Mouse (Mus musculus): Measurements from ENCODE around the gene Mical2. TPM values are rescaled to one million over a fixed set of nuclear protein-coding genes. Genes with fewer than 3 reads are reported as not detected.

The Mical2 gene
- polyA plus RNA-seq, 1 experiment from 2014 or later, result 105 TPM

GRCm38 (mm10) chr7:112267266-112267665 is 41.6 kb downstream of the Mical2 start:
- H3K36me3 ChIP-seq, result peaks cover 27% of the 10 kb centered on the region
- H3K4me2 ChIP-seq, result no peak overlapping the region
- H3K4me1 ChIP-seq, result peaks cover 100% of the 10 kb centered on the region
- H3K27ac ChIP-seq (replicated peaks), result peak overlapping the region; percentile 94
- 50% methylated on average over 5 of the region's 5 CpGs for WGBS
- no peaks in the 10 kb centered on the region for H3K27me3 ChIP-seq (replicated peaks)
- H3K9ac ChIP-seq, result peak overlapping the region; percentile 72
- no peak overlapping the region for H3K4me3 ChIP-seq
- ATAC-seq (ENCODE audit: extremely low read depth, insufficient number of reproducible peaks, low FRiP score, low TSS enrichment), result no peak
- H3K9me3 ChIP-seq, result no peaks in the 10 kb centered on the region

DNA sequence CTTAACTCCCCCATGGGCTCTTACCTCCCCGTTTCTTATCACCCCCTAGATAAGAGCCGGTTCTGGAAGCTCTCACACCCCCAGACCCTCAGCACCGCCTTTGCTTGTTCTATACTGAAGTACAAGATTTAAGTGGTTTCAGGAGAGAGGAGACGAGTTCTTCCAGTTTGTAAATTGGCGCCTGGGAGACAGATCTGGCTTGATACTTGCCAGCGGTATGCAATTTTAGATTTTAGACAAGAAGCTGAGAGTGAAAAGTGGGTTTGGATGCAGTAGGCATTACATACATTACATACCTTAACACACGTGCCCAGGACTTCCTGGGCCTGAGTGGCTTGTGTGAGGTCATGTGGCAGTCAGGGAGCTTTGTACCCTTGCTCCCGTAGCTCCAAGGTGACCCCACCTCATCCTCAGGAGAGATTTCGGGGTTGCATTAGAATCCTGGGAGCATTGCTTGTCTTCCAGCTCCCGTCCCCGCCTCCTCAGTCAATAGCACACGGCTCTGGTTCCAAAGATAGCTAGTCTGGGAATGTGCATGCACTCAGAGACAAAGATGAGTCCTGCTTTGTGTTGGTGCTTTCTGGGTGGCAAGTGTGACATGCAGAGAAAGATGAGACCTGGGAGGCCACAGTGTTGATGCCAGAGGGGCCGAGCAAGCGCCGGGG is 43.2 kb downstream of the Mical2 start:
- ATAC-seq (ENCODE audit: extremely low read depth, insufficient number of reproducible peaks, low FRiP score, low TSS enrichment), result no peak
- peak overlapping the region; percentile 32 for H3K4me2 ChIP-seq
- 25% methylated on average over 15 of the region's 15 CpGs for WGBS
- H3K27ac ChIP-seq (replicated peaks), result peak overlapping the region; percentile 94
- H3K9me3 ChIP-seq, result no peaks in the 10 kb centered on the region
- no peaks in the 10 kb centered on the region for H3K27me3 ChIP-seq (replicated peaks)
- no peak overlapping the region for H3K4me3 ChIP-seq
- peaks cover 100% of the 10 kb centered on the region for H3K4me1 ChIP-seq
- peak overlapping the region; percentile 74 for H3K9ac ChIP-seq
- H3K36me3 ChIP-seq, result peaks cover 37% of the 10 kb centered on the region

- peaks cover 55% of the 10 kb centered on the region for H3K36me3 ChIP-seq
- H3K4me1 ChIP-seq, result peaks cover 100% of the 10 kb centered on the region
- no peaks in the 10 kb centered on the region for H3K9me3 ChIP-seq
- H3K9ac ChIP-seq, result peak overlapping the region; percentile 76
- H3K4me2 ChIP-seq, result 0 out of 2 replicates have a peak overlapping the region, but pooled peaks have one; percentile 22
- WGBS, result 47% methylated on average over 5 of the region's 5 CpGs
- H3K27me3 ChIP-seq (replicated peaks), result no peaks in the 10 kb centered on the region
- ATAC-seq (ENCODE audit: extremely low read depth, insufficient number of reproducible peaks, low FRiP score, low TSS enrichment), result no peak
- H3K4me3 ChIP-seq, result no peak overlapping the region
- H3K27ac ChIP-seq (replicated peaks), result peak overlapping the region; percentile 94
Measured at GRCm38 (mm10) chr7:112270870-112271269, 45.2 kb downstream of the Mical2 start.

DNA sequence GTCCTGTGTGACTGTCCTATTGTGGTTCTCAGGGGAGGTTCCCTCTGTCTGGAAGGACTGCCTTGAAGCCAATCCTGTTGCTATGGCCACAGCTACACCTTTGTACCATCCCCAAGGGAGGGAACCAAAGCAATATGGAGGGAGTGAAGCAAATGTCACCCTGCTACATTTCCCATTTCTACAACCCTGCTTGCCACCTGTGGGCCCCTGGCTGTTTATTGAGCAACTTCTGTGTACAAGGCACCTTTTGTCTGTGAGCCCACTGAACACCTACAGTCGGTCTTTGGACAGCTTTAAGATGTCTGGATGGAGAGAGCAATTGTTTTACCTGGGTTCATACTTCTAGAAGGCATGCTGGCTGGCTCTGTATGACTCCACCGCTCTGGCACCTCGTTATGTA is 46.0 kb downstream of the Mical2 start:
- peak overlapping the region; percentile 76 for H3K9ac ChIP-seq
- ATAC-seq (ENCODE audit: extremely low read depth, insufficient number of reproducible peaks, low FRiP score, low TSS enrichment), result no peak
- no peak overlapping the region for H3K4me2 ChIP-seq
- H3K36me3 ChIP-seq, result peaks cover 55% of the 10 kb centered on the region
- no peak overlapping the region for H3K4me3 ChIP-seq
- 78% methylated on average over 3 of the region's 3 CpGs for WGBS
- H3K4me1 ChIP-seq, result peaks cover 100% of the 10 kb centered on the region
- no peaks in the 10 kb centered on the region for H3K9me3 ChIP-seq
- no peaks in the 10 kb centered on the region for H3K27me3 ChIP-seq (replicated peaks)
- H3K27ac ChIP-seq (replicated peaks), result peak overlapping the region; percentile 94

GRCm38 (mm10) chr7:112272692-112273091 is 47.0 kb downstream of the Mical2 start:
- H3K9me3 ChIP-seq, result no peaks in the 10 kb centered on the region
- H3K9ac ChIP-seq, result peak overlapping the region; percentile 76
- peaks cover 58% of the 10 kb centered on the region for H3K36me3 ChIP-seq
- no peak for ATAC-seq (ENCODE audit: extremely low read depth, insufficient number of reproducible peaks, low FRiP score, low TSS enrichment)
- no peak overlapping the region for H3K4me3 ChIP-seq
- peak overlapping the region; percentile 94 for H3K27ac ChIP-seq (replicated peaks)
- peak overlapping the region; percentile 10; the same call in 1 of the 2 replicates for H3K4me2 ChIP-seq
- H3K4me1 ChIP-seq, result peaks cover 99% of the 10 kb centered on the region
- no peaks in the 10 kb centered on the region for H3K27me3 ChIP-seq (replicated peaks)
- WGBS, result 29% methylated on average over 5 of the region's 5 CpGs

- H3K27me3 ChIP-seq (replicated peaks), result no peaks in the 10 kb centered on the region
- H3K4me1 ChIP-seq, result peaks cover 99% of the 10 kb centered on the region
- peak overlapping the region; percentile 94 for H3K27ac ChIP-seq (replicated peaks)
- 39% methylated on average over 6 of the region's 6 CpGs for WGBS
- H3K9me3 ChIP-seq, result no peaks in the 10 kb centered on the region
- no peak overlapping the region for H3K4me3 ChIP-seq
- ATAC-seq (ENCODE audit: extremely low read depth, insufficient number of reproducible peaks, low FRiP score, low TSS enrichment), result no peak
- H3K4me2 ChIP-seq, result 0 out of 2 replicates have a peak overlapping the region, but pooled peaks have one; percentile 10
- peaks cover 59% of the 10 kb centered on the region for H3K36me3 ChIP-seq
- H3K9ac ChIP-seq, result peak overlapping the region; percentile 76
Measured at GRCm38 (mm10) chr7:112273451-112273850, 47.8 kb downstream of the Mical2 start.

GRCm38 (mm10) chr7:112274611-112275010 is 49.0 kb downstream of the Mical2 start:
- H3K4me2 ChIP-seq, result no peak overlapping the region
- H3K36me3 ChIP-seq, result peaks cover 59% of the 10 kb centered on the region
- H3K9ac ChIP-seq, result peak overlapping the region; percentile 76
- no peaks in the 10 kb centered on the region for H3K9me3 ChIP-seq
- 71% methylated on average over 2 of the region's 2 CpGs for WGBS
- ATAC-seq (ENCODE audit: extremely low read depth, insufficient number of reproducible peaks, low FRiP score, low TSS enrichment), result no peak
- no peaks in the 10 kb centered on the region for H3K27me3 ChIP-seq (replicated peaks)
- peaks cover 99% of the 10 kb centered on the region for H3K4me1 ChIP-seq
- H3K4me3 ChIP-seq, result no peak overlapping the region
- peak overlapping the region; percentile 94 for H3K27ac ChIP-seq (replicated peaks)

DNA sequence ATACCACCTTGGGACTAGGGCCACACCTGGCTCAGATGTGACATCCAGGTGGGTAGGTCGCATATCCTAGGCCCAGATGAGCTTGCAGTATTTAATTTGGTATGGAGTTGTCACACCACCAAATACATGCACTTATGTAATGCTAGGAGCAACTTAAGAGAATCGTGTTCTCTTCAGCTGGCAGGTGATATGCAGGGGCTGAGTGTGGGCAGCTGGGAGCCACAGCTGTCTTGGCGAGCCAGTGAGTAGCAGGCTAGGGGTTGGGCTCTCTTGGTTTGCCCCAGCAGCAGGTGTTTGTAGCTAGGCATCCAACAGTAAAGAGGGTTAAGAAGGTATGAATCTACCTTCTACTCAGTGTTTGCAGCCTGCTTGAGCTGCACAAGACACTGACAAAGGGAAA is 49.4 kb downstream of the Mical2 start:
- peak overlapping the region; percentile 94 for H3K27ac ChIP-seq (replicated peaks)
- H3K4me2 ChIP-seq, result no peak overlapping the region
- peaks cover 99% of the 10 kb centered on the region for H3K4me1 ChIP-seq
- no peak overlapping the region for H3K4me3 ChIP-seq
- no peaks in the 10 kb centered on the region for H3K27me3 ChIP-seq (replicated peaks)
- H3K9ac ChIP-seq, result peak overlapping the region; percentile 76
- ATAC-seq (ENCODE audit: extremely low read depth, insufficient number of reproducible peaks, low FRiP score, low TSS enrichment), result no peak
- no peaks in the 10 kb centered on the region for H3K9me3 ChIP-seq
- WGBS, result 38% methylated on average over 3 of the region's 3 CpGs
- H3K36me3 ChIP-seq, result peaks cover 59% of the 10 kb centered on the region

GRCm38 (mm10) chr7:112275883-112276282 is 50.2 kb downstream of the Mical2 start:
- Histone ChIP-seq H3K9ac (peak overlapping the region; percentile 76), H3K9me3 (no peaks in the 10 kb centered on the region), H3K4me1 (peaks cover 99% of the 10 kb centered on the region), H3K4me2 (0 out of 2 replicates have a peak overlapping the region, but pooled peaks have one; percentile 40), H3K27ac (replicated peaks) (peak overlapping the region; percentile 94), H3K27me3 (replicated peaks) (no peaks in the 10 kb centered on the region), H3K36me3 (peaks cover 67% of the 10 kb centered on the region), H3K4me3 (no peak overlapping the region)
- ATAC-seq (ENCODE audit: extremely low read depth, insufficient number of reproducible peaks, low FRiP score, low TSS enrichment), result no peak
- WGBS, result 12% methylated on average over 2 of the region's 2 CpGs

- Histone ChIP-seq H3K9me3 (no peaks in the 10 kb centered on the region), H3K9ac (peak overlapping the region; percentile 76), H3K4me2 (peak overlapping the region; percentile 40; the same call in 1 of the 2 replicates), H3K27ac (replicated peaks) (peak overlapping the region; percentile 94), H3K4me3 (no peak overlapping the region), H3K27me3 (replicated peaks) (no peaks in the 10 kb centered on the region), H3K36me3 (peaks cover 67% of the 10 kb centered on the region), H3K4me1 (peaks cover 99% of the 10 kb centered on the region)
- peak; percentile 52; the same call in 1 of the 2 replicates for ATAC-seq (ENCODE audit: extremely low read depth, insufficient number of reproducible peaks, low FRiP score, low TSS enrichment)
- WGBS, result 10% methylated on average over 4 of the region's 4 CpGs
Measured at GRCm38 (mm10) chr7:112276823-112277222, 51.2 kb downstream of the Mical2 start.

DNA sequence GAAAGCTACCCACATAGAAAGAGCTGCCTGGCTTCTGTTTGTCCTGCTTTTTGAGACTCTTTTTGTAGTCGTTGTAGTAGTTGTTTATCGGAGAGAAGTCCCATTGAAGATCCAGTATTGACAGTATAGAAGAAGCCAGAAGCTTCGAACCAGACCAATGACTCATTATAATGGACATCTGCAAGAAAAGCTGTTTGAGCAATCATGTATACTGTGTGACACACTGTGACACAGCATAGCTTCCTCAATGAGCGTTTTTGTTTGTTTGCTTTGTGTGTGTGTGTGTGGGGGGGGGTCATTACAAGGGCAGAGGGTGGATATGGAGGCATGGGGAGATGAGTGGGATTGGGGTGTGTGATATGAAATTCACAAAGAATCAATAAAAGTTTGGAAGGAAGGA is 53.0 kb downstream of the Mical2 start:
- WGBS, result 36% methylated on average over 4 of the region's 4 CpGs
- peak overlapping the region; percentile 94 for H3K27ac ChIP-seq (replicated peaks)
- no peaks in the 10 kb centered on the region for H3K27me3 ChIP-seq (replicated peaks)
- H3K4me3 ChIP-seq, result no peak overlapping the region
- no peak overlapping the region for H3K4me2 ChIP-seq
- H3K9me3 ChIP-seq, result no peaks in the 10 kb centered on the region
- peaks cover 62% of the 10 kb centered on the region for H3K36me3 ChIP-seq
- H3K4me1 ChIP-seq, result peaks cover 97% of the 10 kb centered on the region
- H3K9ac ChIP-seq, result peak overlapping the region; percentile 62
- ATAC-seq (ENCODE audit: extremely low read depth, insufficient number of reproducible peaks, low FRiP score, low TSS enrichment), result no peak

GRCm38 (mm10) chr7:112280474-112280873 is 54.8 kb downstream of the Mical2 start:
- Histone ChIP-seq H3K9ac (peak overlapping the region; percentile 62), H3K4me3 (no peak overlapping the region), H3K36me3 (peaks cover 54% of the 10 kb centered on the region), H3K4me2 (no peak overlapping the region), H3K4me1 (peaks cover 97% of the 10 kb centered on the region), H3K27me3 (replicated peaks) (no peaks in the 10 kb centered on the region), H3K9me3 (no peaks in the 10 kb centered on the region), H3K27ac (replicated peaks) (peak overlapping the region; percentile 94)
- 23% methylated on average over 3 of the region's 3 CpGs for WGBS
- no peak for ATAC-seq (ENCODE audit: extremely low read depth, insufficient number of reproducible peaks, low FRiP score, low TSS enrichment)

Measured in heart, embryonic 13.5 days (tissue).